Comparison of ENCODE assay signal across 33 mouse cellular contexts in the genomic region with DNA sequence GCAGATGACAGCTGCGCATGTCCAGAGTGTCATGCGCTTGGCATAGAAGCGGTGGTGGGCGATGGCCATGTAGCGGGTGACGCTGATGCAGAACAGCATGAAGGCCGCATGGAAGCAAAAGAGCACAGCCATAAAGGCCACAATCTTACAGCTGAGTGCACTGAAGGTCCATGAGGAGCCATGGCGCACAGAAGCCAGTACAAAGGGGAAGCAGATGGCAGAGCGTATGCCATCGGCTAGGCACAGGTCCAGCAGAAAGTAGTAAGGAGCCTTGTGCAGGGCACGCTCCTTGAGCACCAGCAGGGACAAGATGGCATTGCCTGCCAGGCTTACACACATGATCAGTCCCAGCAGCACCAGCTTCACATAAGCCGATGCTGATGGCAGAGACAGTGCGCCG. TPM values are rescaled to one million over a fixed set of nuclear protein-coding genes. Genes with fewer than 3 reads are reported as not detected.
DNase-seq lines count a peak whose midpoint lies in the region; ATAC-seq and TF ChIP-seq lines count a peak whose summit lies in the region.
"Had no signal": no experiment of that assay in that cellular context is flagged by ENCODE, and none has a peak within 500 bp of the region (broad histone marks: within the 10 kb centered on the region; RNA-seq: fewer than 3 reads in every experiment).

No protein-coding gene starts in this region.

- no peak overlapping the region for H3K4me3 ChIP-seq in hindbrain, postnatal 0 days (ENCODE audit: low read length)
- no peak overlapping the region for H3K4me3 ChIP-seq in hindbrain, embryonic 13.5 days
- H3K4me3 ChIP-seq in gastrocnemius, adult 2 months, result no peak overlapping the region
- H3K4me3 ChIP-seq in forebrain, embryonic 15.5 days, result no peak overlapping the region
- H3K4me3 ChIP-seq: embryonic facial prominence, embryonic 12.5 days; heart, adult 2 months; heart, embryonic 13.5 days; hindbrain, embryonic 10.5 days; intestine, embryonic 15.5 days; layer of hippocampus, adult 2 months; left cerebral cortex, adult 2 months; limb, embryonic 15.5 days; midbrain, embryonic 15.5 days had no signal

- no peak overlapping the region for H3K4me2 ChIP-seq in hindbrain, postnatal 0 days (ENCODE audit: low read depth, low read length)
- H3K4me2 ChIP-seq in hindbrain, embryonic 13.5 days, result no peak overlapping the region
- no peak overlapping the region for H3K4me2 ChIP-seq in forebrain, embryonic 15.5 days (replicated peaks)
- H3K4me2 ChIP-seq: embryonic facial prominence, embryonic 12.5 days; heart, embryonic 13.5 days; intestine, embryonic 15.5 days; limb, embryonic 15.5 days; midbrain, embryonic 15.5 days had no signal

- no peaks in the 10 kb centered on the region for H3K27me3 ChIP-seq in hindbrain, postnatal 0 days (ENCODE audit: insufficient read depth, low read length)
- H3K27me3 ChIP-seq in hindbrain, embryonic 13.5 days, result peaks cover 74% of the 10 kb centered on the region
- 0 out of 2 replicates have a peak, but pooled peaks cover 9% of the 10 kb centered on the region for H3K27me3 ChIP-seq in forebrain, embryonic 15.5 days

- H3K9me3 ChIP-seq in hindbrain, postnatal 0 days (ENCODE audit: low read length), result no peaks in the 10 kb centered on the region
- no peaks in the 10 kb centered on the region for H3K9me3 ChIP-seq in hindbrain, embryonic 13.5 days
- H3K9me3 ChIP-seq in forebrain, embryonic 15.5 days, result no peaks in the 10 kb centered on the region
- H3K9me3 ChIP-seq: embryonic facial prominence, embryonic 12.5 days; heart, embryonic 13.5 days; hindbrain, embryonic 10.5 days; intestine, embryonic 15.5 days; limb, embryonic 15.5 days; midbrain, embryonic 15.5 days had no signal

- ATAC-seq in hindbrain, postnatal 0 days, result peak; percentile 25
- no peak for ATAC-seq in hindbrain, embryonic 13.5 days (ENCODE audit: low FRiP score)
- no peak for ATAC-seq in forebrain, embryonic 15.5 days (replicated peaks)
- ATAC-seq: forebrain, embryonic 14.5 days; hindbrain, embryonic 16.5 days; intestine, embryonic 15.5 days; midbrain, embryonic 15.5 days had no signal

- TF ChIP-seq CTCF in hindbrain, postnatal 0 days (IDR thresholded peaks at IDR 0.05; ENCODE audit: low read depth), result no peak
- TF ChIP-seq CTCF in brain, embryonic 14.5 days (IDR thresholded peaks at IDR 0.05; ENCODE audit: borderline replicate concordance, extremely low read depth, insufficient read depth, insufficient read length), result no peak
- no peak for TF ChIP-seq CTCF in gastrocnemius, adult 2 months (IDR thresholded peaks at IDR 0.05)

- TF ChIP-seq POLR2A in brain, embryonic 14.5 days (IDR thresholded peaks at IDR 0.05; ENCODE audit: borderline replicate concordance, extremely low read depth, insufficient read depth, insufficient read length, poor library complexity, severe bottlenecking), result no peak

- H3K27ac ChIP-seq in hindbrain, postnatal 0 days, result peak overlapping the region; percentile 58
- H3K27ac ChIP-seq in hindbrain, embryonic 13.5 days, result no peak overlapping the region
- H3K27ac ChIP-seq in gastrocnemius, adult 2 months, result no peak overlapping the region
- no peak overlapping the region for H3K27ac ChIP-seq in forebrain, embryonic 15.5 days (replicated peaks)
- H3K27ac ChIP-seq: embryonic facial prominence, embryonic 12.5 days; heart, adult 2 months; heart, embryonic 13.5 days; hindbrain, embryonic 10.5 days; intestine, embryonic 15.5 days; layer of hippocampus, adult 2 months; left cerebral cortex, adult 2 months; limb, embryonic 15.5 days; liver, embryonic 14.5 days; macrophage; midbrain, embryonic 15.5 days had no signal

- WGBS in hindbrain, postnatal 0 days, result 83% methylated on average over 14 of the region's 14 CpGs
- 94% methylated on average over 14 of the region's 14 CpGs for WGBS in hindbrain, embryonic 13.5 days
- WGBS in forebrain, embryonic 15.5 days, result 87% methylated on average over 14 of the region's 14 CpGs

- no peak overlapping the region for H3K9ac ChIP-seq in hindbrain, postnatal 0 days (replicated peaks; ENCODE audit: low read length)
- H3K9ac ChIP-seq in hindbrain, embryonic 13.5 days, result no peak overlapping the region
- no peak overlapping the region for H3K9ac ChIP-seq in forebrain, embryonic 15.5 days (replicated peaks)
- H3K9ac ChIP-seq: embryonic facial prominence, embryonic 12.5 days; heart, embryonic 13.5 days; intestine, embryonic 15.5 days; limb, embryonic 15.5 days; liver, embryonic 14.5 days; midbrain, embryonic 15.5 days had no signal

- DNase-seq in hindbrain, postnatal 0 days (ENCODE audit: low spot score), result peak; percentile 68
- peak; percentile 31 for DNase-seq in brain, embryonic 14.5 days (ENCODE audit: low read depth)
- peak; percentile 73 for DNase-seq in cerebellum, adult 9-10 months
- DNase-seq in cerebellum, postnatal 36 days, result peak; percentile 66 to 67
- no peak for DNase-seq in gastrocnemius, adult 2 months
- DNase-seq: adrenal gland, postnatal 25 days; embryo, embryonic 11 days; heart, adult 2 months; heart, postnatal 10 days; kidney, adult 2 months; kidney, postnatal 36 days; lung, adult 2 months; lung, postnatal 10 days; right cerebral cortex, adult 18-20 months; right cerebral cortex, postnatal 4 days; thymus, adult 2 months; thymus, postnatal 36 days had no signal

- no peaks in the 10 kb centered on the region for H3K36me3 ChIP-seq in hindbrain, postnatal 0 days (ENCODE audit: insufficient read depth, low read length)
- peaks cover 9% of the 10 kb centered on the region; the same call in 1 of the 2 replicates for H3K36me3 ChIP-seq in hindbrain, embryonic 13.5 days
- no peaks in the 10 kb centered on the region for H3K36me3 ChIP-seq in forebrain, embryonic 15.5 days
- H3K36me3 ChIP-seq: embryonic facial prominence, embryonic 12.5 days; heart, embryonic 13.5 days; intestine, embryonic 15.5 days had no signal

- intact Hi-C loops in gastrocnemius, adult 2 months (cut with DNase I), result no loop called here

- no peaks in the 10 kb centered on the region for H3K4me1 ChIP-seq in hindbrain, postnatal 0 days (ENCODE audit: insufficient read depth, low read length)
- H3K4me1 ChIP-seq in hindbrain, embryonic 13.5 days (replicated peaks), result no peaks in the 10 kb centered on the region
- H3K4me1 ChIP-seq in forebrain, embryonic 15.5 days, result 0 out of 2 replicates have a peak, but pooled peaks cover 2% of the 10 kb centered on the region
- H3K4me1 ChIP-seq: embryonic facial prominence, embryonic 12.5 days; heart, embryonic 13.5 days; hindbrain, embryonic 10.5 days; intestine, embryonic 15.5 days; limb, embryonic 15.5 days; midbrain, embryonic 15.5 days had no signal

RNA-seq across cellular contexts. Expression of gene Tspyl2, which starts 4.8 kb away (rescaled TPM):
- 21.3 and 27.4 TPM in 2 replicates for total RNA-seq in hindbrain, postnatal 0 days (2014; rRNA removed)
- 46.4 and 52.0 TPM in 2 replicates for polyA plus RNA-seq in hindbrain, postnatal 0 days (2015; fragmentation: Nextera tagmentation; extraction: Ambion mirVana)
- 55.6 and 56.5 TPM in 2 replicates for polyA plus RNA-seq in hindbrain, embryonic 13.5 days (2015; fragmentation: Nextera tagmentation; extraction: Ambion mirVana)
- 112 and 126 TPM in 2 replicates for polyA plus RNA-seq in brain, embryonic 14.5 days (2012; rRNA removed)
- total RNA-seq in gastrocnemius, adult 2 months (2021), result 10 to 100 TPM; 10.7 to 14.8 TPM
- polyA plus RNA-seq in forebrain, embryonic 15.5 days (2015; fragmentation: Nextera tagmentation; extraction: Ambion mirVana), result 48.8 and 49.4 TPM in 2 replicates

RNA-seq across cellular contexts. Expression of gene Kantr, which starts 19.7 kb away (rescaled TPM):
- 6.8 and 21.7 TPM in 2 replicates for total RNA-seq in hindbrain, postnatal 0 days (2014; rRNA removed)
- 21.3 and 22.7 TPM in 2 replicates for polyA plus RNA-seq in hindbrain, postnatal 0 days (2015; fragmentation: Nextera tagmentation; extraction: Ambion mirVana)
- polyA plus RNA-seq in hindbrain, embryonic 13.5 days (2015; fragmentation: Nextera tagmentation; extraction: Ambion mirVana), result 26.5 and 26.6 TPM in 2 replicates
- polyA plus RNA-seq in brain, embryonic 14.5 days (2012; rRNA removed), result 30.0 and 31.1 TPM in 2 replicates
- 1 to 10 TPM; 1.3 to 1.6 TPM for total RNA-seq in gastrocnemius, adult 2 months (2021)
- polyA plus RNA-seq in forebrain, embryonic 15.5 days (2015; fragmentation: Nextera tagmentation; extraction: Ambion mirVana), result 25.7 and 27.9 TPM in 2 replicates

RNA-seq across cellular contexts. Expression of gene Gpr173, which starts 21.5 kb away (rescaled TPM):
- total RNA-seq in hindbrain, postnatal 0 days (2014; rRNA removed), result 28.6 and 30.1 TPM in 2 replicates
- polyA plus RNA-seq in hindbrain, postnatal 0 days (2015; fragmentation: Nextera tagmentation; extraction: Ambion mirVana), result 5.4 and 6.8 TPM in 2 replicates
- 8.9 and 10.1 TPM in 2 replicates for polyA plus RNA-seq in hindbrain, embryonic 13.5 days (2015; fragmentation: Nextera tagmentation; extraction: Ambion mirVana)
- polyA plus RNA-seq in brain, embryonic 14.5 days (2012; rRNA removed), result 22.3 and 26.3 TPM in 2 replicates
- total RNA-seq in gastrocnemius, adult 2 months (2021), result under 1 TPM in 1 of 2 experiments, not detected in 1; 0.39 TPM
- polyA plus RNA-seq in forebrain, embryonic 15.5 days (2015; fragmentation: Nextera tagmentation; extraction: Ambion mirVana), result 9.2 and 10.4 TPM in 2 replicates
- total RNA-seq: megakaryocyte-erythroid progenitor cell, adult 5-6 weeks; neutrophil, adult 5-6 weeks had no signal
- polyA plus RNA-seq: macrophage had no signal
